Mouse (Mus musculus) retina, embryonic 14.5 days (tissue): ENCODE measurements around the gene Rnase13.

Experiments used
- DNase-seq: peaks from one replicate; pipeline ENCODE4 v3.0.0-alpha.2; 2015; ENCODE audit warnings: low spot score

Gene Rnase13

GRCm38 (mm10) chr14:51877517-51877916, 45.1 kb downstream of the Rnase13 start:
- DNase-seq = no peak

GRCm38 (mm10) chr14:51871741-51872140, 50.8 kb downstream of the Rnase13 start:
- no peak for DNase-seq
